Mouse (Mus musculus) stomach, postnatal 0 days (tissue): Measurements from ENCODE around the gene Car11.

Source experiments
- CTCF ChIP-seq: IDR thresholded peaks from 2 replicates; pipeline ENCODE4 v1.5.1; 2016; ENCODE audit warnings: antibody characterized with exemption, low read depth, mild to moderate bottlenecking, moderate library complexity
- EP300 ChIP-seq: optimal IDR thresholded peaks from 2 replicates; pipeline ENCODE3; 2016; ENCODE audit warnings: antibody characterized with exemption

DNA sequence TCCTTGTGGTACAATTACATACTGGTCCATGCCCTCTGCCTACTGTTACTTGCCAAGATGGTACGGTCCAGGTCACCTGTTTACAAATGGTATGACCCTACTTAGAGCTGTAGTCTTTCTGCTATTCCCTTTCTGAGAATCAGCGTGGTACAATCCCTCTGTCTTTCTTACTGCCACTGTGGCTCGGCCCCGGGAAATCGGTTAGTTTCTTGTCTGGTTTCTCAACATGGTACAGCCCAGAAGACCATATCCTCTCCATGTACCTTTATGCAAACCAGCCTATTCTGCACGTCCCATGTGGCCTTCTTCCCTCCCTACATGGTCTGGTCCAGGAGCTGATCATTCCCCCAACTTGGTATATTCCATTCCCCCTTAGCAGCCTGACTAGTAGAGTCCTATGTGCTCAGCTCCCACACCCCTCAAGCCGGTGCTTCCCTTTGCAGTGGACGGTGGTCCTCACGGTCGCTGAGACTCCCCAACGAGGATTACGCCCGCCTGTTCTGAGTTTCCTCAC is 4.5 kb downstream of the Car11 start:
- TF ChIP-seq CTCF: no peak
- peak; percentile 19 for TF ChIP-seq EP300
